Mouse (Mus musculus): ENCODE results near the gene Uqcr11.

DNA sequence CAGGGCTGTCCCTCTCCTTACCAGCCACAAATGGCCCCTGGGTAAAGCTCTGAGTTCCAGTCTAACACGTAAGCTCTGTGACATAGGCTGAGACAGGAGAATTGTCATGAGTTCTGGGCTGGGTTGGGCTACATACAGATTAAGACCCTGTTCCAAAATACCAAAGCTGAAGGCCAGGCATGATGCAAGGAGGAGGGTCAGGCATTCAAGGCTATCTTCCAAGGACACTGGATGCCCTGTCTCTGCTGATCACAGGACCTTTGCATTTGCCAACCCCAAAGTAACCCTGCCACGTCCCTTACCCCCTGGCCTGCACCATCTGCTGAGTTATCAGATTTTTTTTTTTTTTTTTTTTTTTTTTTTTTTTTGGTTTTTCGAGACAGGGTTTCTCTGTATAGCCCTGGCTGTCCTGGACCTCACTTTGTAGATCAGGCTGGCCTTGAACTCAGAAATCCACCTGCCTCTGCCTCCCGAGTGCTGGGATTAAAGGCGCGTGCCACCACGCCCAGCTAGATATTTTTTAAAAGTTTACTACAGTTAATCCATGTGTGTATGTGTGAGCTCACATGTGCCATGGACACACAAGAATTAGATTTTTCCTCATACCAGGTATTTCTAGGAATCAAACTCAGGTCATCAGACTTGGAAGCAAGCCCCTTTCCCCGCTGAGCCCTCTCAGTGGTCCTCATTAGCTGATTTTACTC, 37.1 kb upstream of the Uqcr11 start:
- TF ChIP-seq ZC3H11A (IDR thresholded peaks at IDR 0.05; ENCODE audit: borderline replicate concordance, low read depth, low read length), result no peak
- TF ChIP-seq MAFK (IDR thresholded peaks at IDR 0.05; ENCODE audit: insufficient read depth, low read depth, low read length), result no peak
- TF ChIP-seq ZNF384 (IDR thresholded peaks at IDR 0.05; ENCODE audit: low read depth, low read length), result no peak
- TF ChIP-seq CHD2 (IDR thresholded peaks at IDR 0.05; ENCODE audit: low read depth, low read length), result no peak

Data from ES-E14 (cell line).